Mouse (Mus musculus): ENCODE results near the gene Vmn2r52.
"Not testable (repeated sequence)": the region's sequence is repeated elsewhere in the genome, so short reads cannot be mapped to it uniquely, and the experiment has no call there.

The Vmn2r52 gene

GRCm38 (mm10) chr7:10176473-10176872 lies at the start of gene Vmn2r52:
Vmn2r52 (minus strand) TSS chr7:10176573.
- DNase-seq (ENCODE audit: low spot score in 2 of 2), result no peak

DNA sequence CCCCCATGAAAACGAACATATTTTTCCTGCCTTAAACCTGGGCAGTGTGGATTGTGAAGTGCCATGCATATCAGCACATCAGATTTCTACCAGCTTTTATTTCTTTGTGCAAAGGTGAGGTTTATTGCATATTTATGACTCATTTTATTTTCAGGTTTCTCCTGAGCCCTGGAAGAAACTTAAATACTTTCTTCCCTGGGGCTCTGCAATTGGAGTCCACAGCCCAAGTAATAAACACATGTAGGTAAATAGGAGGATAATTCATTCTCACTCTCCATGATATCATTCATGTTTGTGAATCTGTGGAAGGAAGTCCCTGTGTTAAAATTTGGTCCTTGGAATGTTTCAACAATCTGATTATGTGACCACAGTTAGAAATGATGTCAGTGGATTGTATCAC lies 70.7 kb downstream of the Vmn2r52 start, which contains the start of gene Vmn2r51:
Gene Vmn2r51 (minus strand): TSS at position 101 of the 400 bp plus-strand sequence.
- not testable (repeated sequence) for DNase-seq (ENCODE audit: low spot score in 2 of 2)

Measured in frontal cortex, postnatal 14 days (tissue).